Mouse (Mus musculus) liver, embryonic 16.5 days (tissue): Measurements from ENCODE around the gene Acot3. TPM values are rescaled to one million over a fixed set of nuclear protein-coding genes. Genes with fewer than 3 reads are reported as not detected.
"Not testable (repeated sequence)": the region's sequence is repeated elsewhere in the genome, so short reads cannot be mapped to it uniquely, and the experiment has no call there.

Experiments
- ATAC-seq: fragments of 200-750 bp; cut with Nextera tagmentation; 2 replicates; pipeline ENCODE4 v1.8.0; 2017; ENCODE audit warnings: low read depth, mild to moderate bottlenecking, moderate number of reproducible peaks, moderate library complexity
- H3K27ac ChIP-seq: fragments of 300-500 bp; sonication (generic); 2 replicates; pipeline ENCODE4 v1.5.1; 2014; ENCODE audit warnings: mild to moderate bottlenecking, low read length
- H3K27me3 ChIP-seq: fragments of 300-500 bp; sonication (generic); 2 replicates; pipeline ENCODE4 v1.6.1; 2014; ENCODE audit warnings: low read depth, low read length, mixed read lengths; ENCODE audit not compliant: control insufficient read depth, insufficient read depth
- H3K36me3 ChIP-seq: fragments of 300-500 bp; sonication (generic); 2 replicates; pipeline ENCODE4 v1.6.1; 2014; ENCODE audit warnings: mild to moderate bottlenecking; ENCODE audit not compliant: control insufficient read depth, insufficient read depth
- H3K4me1 ChIP-seq: fragments of 300-500 bp; sonication (generic); 2 replicates; pipeline ENCODE4 v1.6.1; 2014; ENCODE audit warnings: low read depth, low read length, mixed read lengths; ENCODE audit not compliant: control insufficient read depth
- H3K4me2 ChIP-seq: fragments of 300-500 bp; sonication (generic); 2 replicates; pipeline ENCODE4 v1.6.1; 2014; ENCODE audit warnings: low read depth, low read length, mixed read lengths
- H3K4me3 ChIP-seq: fragments of 300-500 bp; sonication (generic); 2 replicates; pipeline ENCODE4 v1.5.1; 2014; ENCODE audit warnings: low read depth, mild to moderate bottlenecking, low read length
- H3K9ac ChIP-seq: fragments of 300-500 bp; sonication (generic); 2 replicates; pipeline ENCODE4 v1.6.1; 2014; ENCODE audit warnings: low read depth, low read length
- H3K9me3 ChIP-seq: fragments of 300-500 bp; sonication (generic); replicated peaks from 2 replicates; pipeline ENCODE4 v1.6.1; 2016; ENCODE audit warnings: low read length; ENCODE audit not compliant: control insufficient read depth
- WGBS: fragments of 180-500 bp; shearing (Covaris S2); extraction: QIAGEN DNeasy Blood & Tissue Kit; methylation state at CpG from one replicate; pipeline ENCODE4 v1.1.7; 2014; ENCODE audit not compliant: insufficient replicate concordance; 5-methylcytosine and 5-hydroxymethylcytosine counted together
- polyA plus RNA-seq: library from polyadenylated mRNA; unstranded; fragments of >200 nt; fragmentation: Nextera tagmentation; extraction: Ambion mirVana; gene quantifications from 2 replicates; pipeline ENCODE4 v1.2.1, GENCODE M21; 2015

Acot3 gene
- polyA plus RNA-seq, 1 experiment from 2014 or later, result 6.7 TPM

DNA sequence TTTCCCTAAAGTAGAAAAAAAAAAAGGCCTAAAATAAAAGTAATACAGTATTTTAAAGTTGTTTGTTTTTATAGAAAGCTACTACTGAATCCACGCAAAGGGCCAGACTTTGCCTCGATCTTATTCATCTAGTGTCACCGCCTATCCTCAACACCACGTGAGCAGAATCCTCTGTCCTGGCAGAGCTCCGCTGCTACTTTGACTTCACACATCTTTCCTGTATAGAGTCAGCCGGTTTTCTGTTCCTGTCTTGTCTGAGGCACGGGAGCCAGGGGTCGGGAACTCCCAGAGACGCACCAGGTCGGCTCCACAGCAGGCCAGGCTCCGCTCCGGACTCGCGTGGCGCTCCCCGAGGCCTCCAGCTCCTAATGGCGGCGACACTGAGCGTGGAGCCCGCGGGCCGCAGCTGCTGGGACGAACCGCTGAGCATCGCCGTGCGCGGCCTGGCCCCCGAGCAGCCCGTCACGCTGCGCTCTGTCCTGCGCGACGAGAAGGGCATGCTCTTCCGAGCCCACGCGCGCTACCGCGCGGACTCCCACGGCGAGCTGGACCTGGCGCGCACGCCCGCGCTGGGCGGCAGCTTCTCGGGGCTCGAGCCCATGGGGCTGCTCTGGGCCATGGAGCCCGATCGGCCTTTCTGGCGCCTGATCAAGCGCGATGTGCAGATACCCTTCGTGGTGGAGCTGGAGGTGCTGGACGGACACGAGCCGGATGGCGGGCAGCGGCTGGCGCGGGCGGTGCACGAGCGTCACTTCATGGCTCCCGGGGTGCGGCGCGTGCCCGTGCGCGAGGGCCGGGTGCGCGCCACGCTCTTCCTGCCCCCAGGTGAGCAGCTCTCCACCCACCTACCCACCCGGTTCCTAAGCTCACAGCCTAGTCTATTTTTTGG, 48.9 kb downstream of the Acot3 start, which contains the start of gene Acot6:
Acot6 (plus strand) TSS at position 51 of the 889 bp plus-strand sequence.
- under 1% methylated on average over 60 of the region's 80 CpGs for WGBS
- peak within 1 kb of the TSS; percentile 61 for H3K4me3 ChIP-seq
- not testable (repeated sequence) for H3K27me3 ChIP-seq, H3K36me3 ChIP-seq, H3K27ac ChIP-seq, H3K9me3 ChIP-seq, H3K4me1 ChIP-seq
- peak within 1 kb of the TSS; percentile 77 for H3K4me2 ChIP-seq
- H3K9ac ChIP-seq, result peak within 1 kb of the TSS; percentile 56
- ATAC-seq, result peak; percentile 62; the same call in 1 of the 2 replicates

DNA sequence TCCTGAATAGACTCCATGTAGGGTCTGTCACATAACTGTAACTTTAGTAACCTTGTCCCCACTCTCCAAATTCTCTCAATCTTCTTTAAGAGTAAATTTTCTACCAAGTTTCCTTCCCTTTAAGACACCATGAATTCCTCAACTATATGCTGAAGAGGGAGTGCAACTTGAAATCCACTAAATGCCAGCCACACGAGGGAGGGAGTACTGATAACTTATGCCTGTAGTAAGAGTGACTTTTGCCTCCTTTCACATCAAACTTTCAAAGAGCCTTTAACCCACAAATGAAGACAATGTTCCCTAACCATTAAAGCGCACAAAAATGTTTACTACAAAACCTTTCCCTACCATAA, 49.5 kb downstream of the Acot3 start:
- Histone ChIP-seq H3K9ac (no peak overlapping the region), H3K27me3 (no peaks in the 10 kb centered on the region), H3K27ac (no peak overlapping the region), H3K36me3 (no peaks in the 10 kb centered on the region), H3K4me1 (peaks cover 3% of the 10 kb centered on the region; the same call in 1 of the 2 replicates), H3K4me2 (peak overlapping the region; percentile 77), H3K9me3 (no peaks in the 10 kb centered on the region), H3K4me3 (peak overlapping the region; percentile 61)
- no peak for ATAC-seq
- WGBS, result 49% methylated on average over 2 of the region's 2 CpGs

DNA sequence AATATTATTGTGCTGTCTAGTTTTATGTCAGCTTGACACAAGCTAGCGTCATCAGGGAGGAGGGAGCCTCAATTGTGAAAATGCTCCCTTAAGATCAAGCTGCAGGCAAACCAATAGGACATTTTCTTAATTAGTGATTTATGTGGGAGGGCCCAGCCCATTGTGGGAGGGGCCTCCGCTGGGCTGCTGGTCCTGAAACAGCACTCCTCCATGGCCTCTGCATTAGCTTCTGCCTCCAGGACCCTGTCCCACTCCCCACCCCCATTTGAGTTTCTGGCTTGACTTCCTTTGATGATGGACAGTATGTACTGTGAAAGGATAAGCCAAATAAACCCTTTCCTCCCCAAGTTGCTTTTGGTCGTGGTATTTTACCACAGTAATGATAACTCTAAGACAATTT, 55.1 kb downstream of the Acot3 start:
- Histone ChIP-seq H3K4me3 (no peak overlapping the region), H3K27me3 (no peaks in the 10 kb centered on the region), H3K27ac (no peak overlapping the region), H3K4me1 (no peaks in the 10 kb centered on the region), H3K9ac (no peak overlapping the region), H3K36me3 (no peaks in the 10 kb centered on the region), H3K4me2 (no peak overlapping the region), H3K9me3 (no peaks in the 10 kb centered on the region)
- no peak for ATAC-seq
- WGBS, result 76% methylated on average over 3 of the region's 3 CpGs

DNA sequence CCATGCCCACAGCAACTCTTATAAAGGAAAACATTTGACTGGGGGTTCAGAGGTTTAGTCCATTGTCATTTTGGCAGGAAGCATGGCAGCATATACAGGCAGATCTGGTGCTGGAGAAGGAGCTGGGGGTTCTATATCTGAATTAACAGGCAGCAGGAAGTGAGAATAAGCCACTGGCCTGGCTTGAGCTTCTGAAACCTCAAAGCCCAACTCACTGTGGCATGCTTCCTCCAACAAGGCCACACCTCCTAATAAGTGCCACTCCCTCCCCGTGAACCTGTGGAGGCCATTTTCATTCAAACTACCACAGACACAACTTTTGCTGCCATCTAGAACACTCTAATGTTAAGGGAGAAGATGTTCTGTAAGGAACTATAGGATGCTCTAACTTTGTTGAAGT, 55.7 kb downstream of the Acot3 start:
- H3K36me3 ChIP-seq, result no peaks in the 10 kb centered on the region
- no peak overlapping the region for H3K4me3 ChIP-seq
- WGBS, result 41% methylated on average over 1 of the region's 1 CpGs
- no peak for ATAC-seq
- no peaks in the 10 kb centered on the region for H3K4me1 ChIP-seq
- H3K27ac ChIP-seq, result no peak overlapping the region
- no peak overlapping the region for H3K9ac ChIP-seq
- no peaks in the 10 kb centered on the region for H3K27me3 ChIP-seq
- no peak overlapping the region for H3K4me2 ChIP-seq
- H3K9me3 ChIP-seq, result no peaks in the 10 kb centered on the region

DNA sequence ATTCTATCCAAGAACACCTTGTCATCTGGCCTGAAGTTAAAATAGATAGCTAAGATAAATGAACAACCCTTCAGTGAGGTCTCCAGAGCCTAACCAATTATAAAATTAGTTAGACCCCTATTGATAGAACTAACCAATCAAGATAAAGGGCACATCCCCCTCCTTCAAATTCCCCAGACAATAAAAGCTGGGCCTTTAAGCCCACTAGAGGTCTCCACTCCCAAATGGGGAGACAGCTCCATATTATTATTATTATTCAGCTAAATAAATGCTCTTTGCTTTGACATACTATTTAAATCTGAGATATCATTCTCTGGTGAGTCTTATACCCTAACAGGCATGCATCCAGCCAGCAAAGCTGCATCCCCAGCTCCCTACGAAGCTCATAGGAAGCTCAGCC, 58.0 kb downstream of the Acot3 start:
- no peaks in the 10 kb centered on the region; the same call in 1 of the 2 replicates for H3K4me1 ChIP-seq
- no peak overlapping the region for H3K9ac ChIP-seq
- H3K4me2 ChIP-seq, result no peak overlapping the region
- ATAC-seq, result no peak
- no peak overlapping the region for H3K4me3 ChIP-seq
- no peaks in the 10 kb centered on the region for H3K27me3 ChIP-seq
- no peaks in the 10 kb centered on the region for H3K9me3 ChIP-seq
- WGBS, result 60% methylated on average over 1 of the region's 1 CpGs
- H3K36me3 ChIP-seq, result no peaks in the 10 kb centered on the region
- no peak overlapping the region for H3K27ac ChIP-seq

Other genes with a start within 250 kb of the Acot3 start
- 16.8 and 17.4 TPM in 2 replicates for gene Numb, start 130.2 kb upstream of the Acot3 start, polyA plus RNA-seq
- 4.4 and 4.6 TPM in 2 replicates for gene Riox1, start 101.5 kb upstream of the Acot3 start, polyA plus RNA-seq
- gene Heatr4, start 67.3 kb upstream of the Acot3 start, polyA plus RNA-seq, result not detected in 2 replicates
- 11.2 and 12.3 TPM in 2 replicates for gene Acot2, start 64.3 kb upstream of the Acot3 start, polyA plus RNA-seq
- 30.2 and 36.4 TPM in 2 replicates for gene Acot1, start 42.7 kb upstream of the Acot3 start, polyA plus RNA-seq
- gene Acot4, start 13.8 kb upstream of the Acot3 start, polyA plus RNA-seq, result 8.4 and 10.0 TPM in 2 replicates
- not detected in 2 replicates for gene Gm49366, start 13.2 kb upstream of the Acot3 start, polyA plus RNA-seq
- gene Acot5, start 17.2 kb downstream of the Acot3 start, polyA plus RNA-seq, result not detected in 2 replicates
- 0.33 and 0.41 TPM in 2 replicates for gene Acot6, start 48.5 kb downstream of the Acot3 start, polyA plus RNA-seq
- 0.33 and 0.42 TPM in 2 replicates for gene Dnal1, start 62.2 kb downstream of the Acot3 start, polyA plus RNA-seq
- gene Pnma1, start 96.3 kb downstream of the Acot3 start, polyA plus RNA-seq, result 0.12 and 0.14 TPM in 2 replicates
- 6.9 and 7.8 TPM in 2 replicates for gene Elmsan1, start 166.7 kb downstream of the Acot3 start, polyA plus RNA-seq
- gene Ptgr2, start 233.1 kb downstream of the Acot3 start, polyA plus RNA-seq, result 22.8 and 25.2 TPM in 2 replicates